Mouse (Mus musculus) hindbrain, postnatal 0 days (tissue): ENCODE data around the gene Pitpnc1. TPM values are rescaled to one million over a fixed set of nuclear protein-coding genes. Genes with fewer than 3 reads are reported as not detected.
A peak's percentile ranks its signal among the peaks of the same experiment; 100 is the strongest.

Experiments used
- ATAC-seq: fragments of 200-750 bp; cut with Nextera tagmentation; 2 replicates; pipeline ENCODE4 v1.8.0; 2017; ENCODE audit warnings: mild to moderate bottlenecking, moderate TSS enrichment, moderate library complexity
- DNase-seq: peaks from one replicate; pipeline ENCODE4 v3.0.0-alpha.2; 2015; ENCODE audit warnings: low spot score
- H3K27ac ChIP-seq: fragments of 300-500 bp; sonication (generic); 2 replicates; pipeline ENCODE4 v1.5.1; 2014; ENCODE audit warnings: mild to moderate bottlenecking
- H3K27me3 ChIP-seq: fragments of 300-500 bp; sonication (generic); 2 replicates; pipeline ENCODE4 v1.6.1; 2014; ENCODE audit warnings: low read length, mixed read lengths; ENCODE audit not compliant: insufficient read depth
- H3K36me3 ChIP-seq: fragments of 300-500 bp; sonication (generic); 2 replicates; pipeline ENCODE4 v1.6.1; 2014; ENCODE audit warnings: low read length, mixed read lengths; ENCODE audit not compliant: insufficient read depth
- H3K4me1 ChIP-seq: fragments of 300-500 bp; sonication (generic); 2 replicates; pipeline ENCODE4 v1.6.1; 2014; ENCODE audit warnings: antibody characterized with exemption, low read length, mixed read lengths; ENCODE audit not compliant: insufficient read depth
- H3K4me2 ChIP-seq: fragments of 300-500 bp; sonication (generic); 2 replicates; pipeline ENCODE4 v1.6.1; 2014; ENCODE audit warnings: low read depth, mild to moderate bottlenecking, low read length, moderate library complexity, mixed read lengths
- H3K4me3 ChIP-seq: fragments of 300-500 bp; sonication (generic); 2 replicates; pipeline ENCODE4 v1.5.1; 2014; ENCODE audit warnings: low read length
- H3K9ac ChIP-seq: fragments of 300-500 bp; sonication (generic); replicated peaks from 2 replicates; pipeline ENCODE4 v1.6.1; 2014; ENCODE audit warnings: mild to moderate bottlenecking, low read length, moderate library complexity, mixed read lengths
- H3K9me3 ChIP-seq: fragments of 300-500 bp; sonication (generic); 2 replicates; pipeline ENCODE4 v1.6.1; 2016; ENCODE audit warnings: low read length, mixed read lengths
- CTCF ChIP-seq: IDR thresholded peaks from 2 replicates; pipeline ENCODE4 v1.5.1; 2016; ENCODE audit warnings: antibody characterized with exemption, control low read depth, low read depth
- WGBS: fragments of 180-500 bp; shearing (Covaris S2); extraction: QIAGEN DNeasy Blood & Tissue Kit; methylation state at CpG from one replicate; pipeline ENCODE4 v1.1.7; 2014; 5-methylcytosine and 5-hydroxymethylcytosine counted together
- polyA plus RNA-seq: library from polyadenylated mRNA; unstranded; fragments of >200 nt; fragmentation: Nextera tagmentation; extraction: Ambion mirVana; gene quantifications from 2 replicates; pipeline ENCODE4 v1.2.1, GENCODE M21; 2015
- total RNA-seq: library from RNA; depleted of rRNA; stranded (reverse); fragments of >200 nt; gene quantifications from 2 replicates; pipeline ENCODE4 v1.2.3, GENCODE M21; 2014

The Pitpnc1 gene
- total and polyA plus RNA-seq, 2 experiments from 2014 or later = 42.2 to 43.6 TPM

DNA sequence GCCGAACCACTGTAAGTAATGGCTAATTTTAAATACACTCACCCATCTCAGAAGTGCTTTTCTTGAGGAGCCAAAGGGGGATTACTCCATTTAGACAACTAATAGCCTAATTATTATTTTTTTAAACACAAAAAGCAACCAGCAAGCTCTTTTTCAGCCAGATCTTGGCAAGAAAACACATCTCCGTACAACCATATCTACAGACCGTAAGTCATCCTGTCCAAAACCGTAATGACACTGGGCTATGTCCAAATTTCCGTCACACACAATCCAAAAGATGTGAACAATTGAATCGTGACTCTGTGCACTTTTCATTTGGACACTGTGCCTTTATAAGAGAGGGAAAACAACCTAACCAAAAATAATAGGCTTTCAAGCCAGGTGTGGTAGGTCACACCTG, 20.4 kb downstream of the Pitpnc1 start:
- Histone ChIP-seq H3K9me3 (no peaks in the 10 kb centered on the region), H3K4me1 (no peaks in the 10 kb centered on the region), H3K36me3 (no peaks in the 10 kb centered on the region), H3K4me2 (no peak overlapping the region), H3K27me3 (no peaks in the 10 kb centered on the region), H3K4me3 (no peak overlapping the region), H3K27ac (no peak overlapping the region), H3K9ac (no peak overlapping the region)
- WGBS = 41% methylated on average over 6 of the region's 6 CpGs
- TF ChIP-seq CTCF = no peak
- DNase-seq (no peak), ATAC-seq (no peak)

DNA sequence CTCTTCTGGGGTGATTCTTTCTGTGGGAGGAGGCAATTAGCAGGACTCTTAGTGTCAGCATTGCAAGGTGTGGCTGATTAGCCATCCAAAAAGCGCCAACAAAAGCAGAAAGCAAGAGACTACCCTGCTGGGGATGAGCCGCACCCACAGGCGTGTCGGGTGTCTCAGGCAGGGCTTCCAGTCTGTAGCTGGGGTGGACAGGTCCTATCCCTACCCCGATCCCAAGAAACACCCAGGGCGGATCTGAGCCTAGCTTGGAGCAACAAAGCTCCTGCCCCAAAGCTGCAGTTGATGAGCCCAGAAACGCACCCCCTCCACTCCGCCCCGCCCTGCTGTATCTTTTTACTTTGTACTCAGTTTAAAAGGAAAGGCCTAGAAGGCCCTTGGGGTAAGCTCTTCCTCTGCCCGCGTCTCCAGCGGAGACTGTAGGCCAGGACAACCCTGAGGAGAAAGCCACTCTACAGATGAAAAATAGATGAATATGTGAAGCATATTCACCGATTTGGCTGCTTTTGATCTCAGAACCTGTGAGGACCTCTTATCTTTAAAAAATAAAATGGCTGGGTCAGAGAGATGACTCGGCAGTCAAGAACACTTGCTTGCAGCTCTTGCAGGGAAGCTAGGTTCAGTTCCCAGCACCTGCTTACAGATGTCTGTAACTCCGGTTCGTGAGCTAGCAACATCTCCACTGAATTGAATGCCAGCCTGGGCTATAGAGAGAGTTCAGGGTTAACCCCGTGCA, 21.2 kb downstream of the Pitpnc1 start:
- Histone ChIP-seq H3K9ac (no peak overlapping the region), H3K27ac (no peak overlapping the region), H3K36me3 (no peaks in the 10 kb centered on the region), H3K27me3 (no peaks in the 10 kb centered on the region), H3K4me1 (no peaks in the 10 kb centered on the region), H3K4me2 (no peak overlapping the region), H3K4me3 (no peak overlapping the region), H3K9me3 (no peaks in the 10 kb centered on the region)
- 77% methylated on average over 17 of the region's 17 CpGs for WGBS
- ATAC-seq = no peak
- DNase-seq = no peak
- no peak for TF ChIP-seq CTCF

DNA sequence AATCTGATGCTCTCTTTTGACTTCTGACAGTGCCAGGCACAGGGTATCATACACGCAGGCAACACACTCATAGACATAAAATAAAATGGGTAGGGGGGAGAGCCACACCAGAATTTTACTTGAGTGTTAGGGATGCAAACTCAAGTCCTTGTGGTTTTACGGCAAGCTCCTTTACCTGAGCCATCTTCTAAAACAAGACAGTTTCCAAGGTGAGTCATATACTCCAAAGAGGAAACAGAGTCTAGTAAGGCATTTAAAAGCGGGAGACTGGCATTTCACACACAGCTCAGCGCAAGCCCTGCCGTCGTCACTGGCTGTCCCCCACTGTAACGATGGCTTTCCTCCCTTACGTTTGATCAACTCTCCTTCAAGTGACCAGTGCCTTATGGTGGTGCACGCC, 22.6 kb downstream of the Pitpnc1 start:
- Histone ChIP-seq H3K4me2 (no peak overlapping the region), H3K36me3 (no peaks in the 10 kb centered on the region), H3K27me3 (no peaks in the 10 kb centered on the region), H3K9me3 (no peaks in the 10 kb centered on the region), H3K4me3 (no peak overlapping the region), H3K4me1 (no peaks in the 10 kb centered on the region), H3K27ac (no peak overlapping the region), H3K9ac (no peak overlapping the region)
- ATAC-seq = no peak
- no peak for DNase-seq
- TF ChIP-seq CTCF = no peak
- 88% methylated on average over 9 of the region's 9 CpGs for WGBS

DNA sequence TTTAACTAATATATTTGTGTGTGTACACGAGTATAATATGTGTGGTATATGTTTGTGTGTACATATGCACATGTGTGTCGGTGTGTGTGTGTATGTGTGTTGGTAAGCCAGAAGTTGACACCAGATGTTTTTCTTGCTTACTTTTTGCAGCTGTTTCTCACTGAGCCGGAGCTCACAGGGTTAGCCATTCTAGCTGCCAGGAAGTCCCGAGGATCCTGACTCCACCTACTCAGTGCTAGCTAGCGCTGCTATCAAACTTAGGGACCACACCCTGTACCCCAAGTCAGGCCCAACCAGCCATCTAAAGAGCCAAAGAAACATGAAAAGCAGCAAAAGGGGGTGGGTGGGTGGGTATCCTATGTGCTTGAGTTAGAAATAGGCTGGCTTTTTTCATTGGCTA, 23.1 kb downstream of the Pitpnc1 start:
- Histone ChIP-seq H3K9ac (no peak overlapping the region), H3K4me2 (no peak overlapping the region), H3K9me3 (no peaks in the 10 kb centered on the region), H3K36me3 (no peaks in the 10 kb centered on the region), H3K4me3 (no peak overlapping the region), H3K27ac (no peak overlapping the region), H3K27me3 (no peaks in the 10 kb centered on the region), H3K4me1 (no peaks in the 10 kb centered on the region)
- ATAC-seq = no peak
- WGBS = 65% methylated on average over 5 of the region's 5 CpGs
- no peak for TF ChIP-seq CTCF
- DNase-seq = no peak

DNA sequence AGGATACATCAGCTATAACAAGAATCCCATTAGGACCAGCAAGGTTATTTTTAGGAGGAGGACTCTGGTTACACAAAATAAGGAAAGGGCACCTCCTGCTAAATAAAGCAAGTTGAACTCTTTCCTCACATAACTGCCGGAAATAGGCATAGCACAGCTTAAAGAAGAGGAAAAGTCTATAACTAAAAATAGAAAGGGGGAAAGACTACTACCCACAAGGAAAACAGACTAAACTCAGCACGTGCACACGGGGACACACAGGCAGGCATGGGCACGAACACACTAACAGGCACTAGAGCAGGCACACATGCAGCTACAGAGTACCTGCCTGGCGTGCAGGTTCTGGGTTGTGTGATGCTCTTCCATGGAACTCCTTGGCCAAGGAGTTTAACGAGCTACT, 23.8 kb downstream of the Pitpnc1 start:
- no peak overlapping the region for H3K4me3 ChIP-seq
- H3K9me3 ChIP-seq = no peaks in the 10 kb centered on the region
- H3K4me2 ChIP-seq = no peak overlapping the region
- no peak overlapping the region for H3K9ac ChIP-seq
- TF ChIP-seq CTCF = no peak
- H3K36me3 ChIP-seq = no peaks in the 10 kb centered on the region
- DNase-seq = no peak
- H3K27me3 ChIP-seq = no peaks in the 10 kb centered on the region
- no peaks in the 10 kb centered on the region for H3K4me1 ChIP-seq
- no peak overlapping the region for H3K27ac ChIP-seq
- 64% methylated on average over 6 of the region's 6 CpGs for WGBS
- no peak for ATAC-seq

DNA sequence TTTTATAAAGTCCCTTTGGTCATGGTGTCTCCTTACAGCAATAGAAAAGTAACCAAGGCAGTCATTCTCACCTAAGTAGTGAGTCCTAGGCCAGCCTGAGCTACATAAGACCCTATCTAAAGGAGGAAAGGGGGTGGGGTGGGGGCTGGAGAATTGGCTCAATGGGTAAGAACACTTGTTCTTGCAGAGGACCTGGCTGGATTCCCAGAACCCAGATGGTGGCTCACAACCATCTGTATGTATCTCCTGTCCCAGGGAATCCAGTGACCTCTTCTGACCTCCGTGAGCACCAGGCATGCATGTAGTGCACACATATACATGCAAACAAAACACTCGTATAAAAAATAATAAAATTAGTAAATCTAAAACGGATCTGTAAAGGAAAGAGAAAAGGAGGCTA, 24.8 kb downstream of the Pitpnc1 start:
- ATAC-seq = peak; percentile 71
- Histone ChIP-seq H3K27ac (no peak overlapping the region), H3K27me3 (no peaks in the 10 kb centered on the region), H3K36me3 (no peaks in the 10 kb centered on the region), H3K4me3 (no peak overlapping the region), H3K4me2 (no peak overlapping the region), H3K9me3 (no peaks in the 10 kb centered on the region), H3K9ac (no peak overlapping the region), H3K4me1 (no peaks in the 10 kb centered on the region)
- no peak for TF ChIP-seq CTCF
- DNase-seq = peak; percentile 80
- 72% methylated on average over 3 of the region's 3 CpGs for WGBS
